Mouse (Mus musculus) forebrain, embryonic 11.5 days (tissue): Measurements from ENCODE around the gene 1520401A03Rik. TPM values are rescaled to one million over a fixed set of nuclear protein-coding genes. Genes with fewer than 3 reads are reported as not detected.

Source experiments
- ATAC-seq: fragments of 200-750 bp; cut with Nextera tagmentation; replicated peaks from 2 replicates; pipeline ENCODE4 v1.8.0; 2017; ENCODE audit warnings: moderate TSS enrichment; ENCODE audit not compliant: low FRiP score
- DNase-seq: peaks from one replicate; pipeline ENCODE4 v3.0.0-alpha.2; 2017; ENCODE audit warnings: low spot score
- H3K27ac ChIP-seq: fragments of 300-500 bp; sonication (generic); 2 replicates; pipeline ENCODE4 v1.5.1; 2014; ENCODE audit warnings: low read depth, low read length
- H3K27me3 ChIP-seq: fragments of 300-500 bp; sonication (generic); 2 replicates; pipeline ENCODE4 v1.6.1; 2014; ENCODE audit warnings: mild to moderate bottlenecking, low read length, mixed read lengths; ENCODE audit not compliant: control insufficient read depth, insufficient read depth
- H3K36me3 ChIP-seq: fragments of 300-500 bp; sonication (generic); 2 replicates; pipeline ENCODE4 v1.6.1; 2014; ENCODE audit warnings: mild to moderate bottlenecking, low read length, moderate library complexity, mixed read lengths; ENCODE audit not compliant: control insufficient read depth, insufficient read depth
- H3K4me1 ChIP-seq: fragments of 300-500 bp; sonication (generic); replicated peaks from 2 replicates; pipeline ENCODE4 v1.6.1; 2014; ENCODE audit warnings: low read length, mixed read lengths; ENCODE audit not compliant: control insufficient read depth, insufficient read depth
- H3K4me2 ChIP-seq: fragments of 300-500 bp; sonication (generic); 2 replicates; pipeline ENCODE4 v1.6.1; 2014; ENCODE audit warnings: low read depth, mild to moderate bottlenecking, low read length, moderate library complexity, mixed read lengths; ENCODE audit not compliant: severe bottlenecking
- H3K4me3 ChIP-seq: fragments of 300-500 bp; sonication (generic); 2 replicates; pipeline ENCODE4 v1.5.1; 2014; ENCODE audit warnings: low read depth, low read length
- H3K9ac ChIP-seq: fragments of 300-500 bp; sonication (generic); 2 replicates; pipeline ENCODE4 v1.6.1; 2014; ENCODE audit warnings: low read length
- H3K9me3 ChIP-seq: fragments of 300-500 bp; sonication (generic); 2 replicates; pipeline ENCODE4 v1.6.1; 2016; ENCODE audit warnings: low read length, mixed read lengths; ENCODE audit not compliant: control insufficient read depth
- WGBS: fragments of 180-500 bp; shearing (Covaris S2); extraction: QIAGEN DNeasy Blood & Tissue Kit; methylation state at CpG from one replicate; pipeline ENCODE4 v1.1.7; 2014; 5-methylcytosine and 5-hydroxymethylcytosine counted together
- polyA plus RNA-seq: library from polyadenylated mRNA; unstranded; fragments of >200 nt; fragmentation: Nextera tagmentation; extraction: Ambion mirVana; gene quantifications from 2 replicates; pipeline ENCODE4 v1.2.1, GENCODE M21; 2014

Gene 1520401A03Rik
- polyA plus RNA-seq, 1 experiment from 2014 or later = not detected

DNA sequence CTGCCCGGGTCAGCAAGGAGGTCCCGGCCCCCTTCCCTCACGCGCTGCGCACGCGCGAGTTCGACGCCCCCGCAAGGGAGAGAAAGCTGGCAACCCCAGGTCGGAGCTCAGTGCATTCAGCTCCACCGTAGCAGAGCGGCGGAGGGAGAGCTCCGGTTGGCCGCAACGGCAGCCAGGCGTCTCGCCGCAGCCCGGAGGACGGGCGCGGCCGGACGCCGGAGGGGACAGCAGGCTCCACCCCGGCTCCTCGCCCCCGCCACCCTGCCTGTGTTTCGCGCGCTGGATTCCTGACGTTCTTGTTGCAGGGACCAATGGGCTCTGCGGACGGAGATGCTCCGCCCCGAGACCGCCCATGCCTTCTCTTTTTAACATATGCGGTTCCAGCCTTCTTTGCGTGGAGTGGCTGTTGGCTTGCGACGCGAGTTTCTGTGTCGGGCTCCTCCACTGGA, 17.6 kb upstream of the 1520401A03Rik start:
- DNase-seq (peak; percentile 93), ATAC-seq (peak; percentile 86)
- H3K27me3 ChIP-seq = peaks cover 47% of the 10 kb centered on the region
- H3K9ac ChIP-seq = peak overlapping the region; percentile 74
- no peaks in the 10 kb centered on the region for H3K9me3 ChIP-seq
- peaks cover 21% of the 10 kb centered on the region for H3K4me1 ChIP-seq
- H3K36me3 ChIP-seq = no peaks in the 10 kb centered on the region; the same call in 1 of the 2 replicates
- H3K27ac ChIP-seq = peak overlapping the region; percentile 46; the same call in 1 of the 2 replicates
- H3K4me2 ChIP-seq = peak overlapping the region; percentile 99
- H3K4me3 ChIP-seq = peak overlapping the region; percentile 64
- WGBS = 0% methylated on average over 46 of the region's 46 CpGs

DNA sequence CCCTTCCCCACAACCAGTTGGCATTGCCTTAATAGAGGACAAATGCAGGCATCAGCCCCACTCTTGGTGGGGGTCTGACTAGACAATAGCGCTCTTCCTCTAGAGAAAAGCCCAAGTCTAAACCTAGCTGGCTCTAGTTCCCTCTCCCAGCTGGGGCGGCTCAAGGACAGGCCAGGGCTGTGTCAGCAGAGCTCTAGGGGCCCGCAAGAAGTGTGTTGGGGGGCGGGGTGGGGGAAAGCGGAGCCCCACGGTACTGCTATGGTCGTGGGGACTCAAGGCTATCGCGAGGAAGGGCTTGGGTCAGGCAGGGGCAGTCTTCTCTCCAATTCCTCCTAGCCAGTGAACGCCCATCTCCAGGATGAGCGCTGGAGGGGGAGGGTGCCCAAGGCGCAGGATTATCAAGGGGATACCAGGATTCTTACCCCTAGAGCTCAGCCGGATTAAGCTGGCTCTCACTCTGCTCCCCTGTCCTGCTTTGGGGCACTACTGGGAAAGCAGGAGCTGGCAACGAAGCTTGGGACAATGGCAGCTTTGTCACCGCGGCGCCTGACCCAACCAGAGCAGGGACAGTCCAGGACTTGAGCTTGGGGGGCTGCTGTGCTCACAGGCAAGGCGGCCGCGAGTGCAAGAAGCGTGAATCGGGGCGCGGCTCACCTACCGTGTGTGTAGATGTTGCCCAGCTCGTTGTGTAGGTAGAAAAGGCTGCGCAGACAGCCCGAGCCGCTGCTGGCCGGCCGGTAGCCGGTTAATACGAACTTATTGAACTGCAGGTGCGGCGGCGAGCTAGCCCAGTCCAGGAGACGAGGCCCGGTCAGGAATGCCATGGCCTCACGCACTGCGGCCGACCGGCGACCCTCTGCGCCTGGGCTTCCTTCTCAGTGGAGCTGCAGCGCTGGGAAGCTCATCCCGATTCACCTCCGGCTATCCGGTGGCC, 16.9 kb upstream of the 1520401A03Rik start:
- Histone ChIP-seq H3K4me1 (peaks cover 17% of the 10 kb centered on the region; the same call in 1 of the 2 replicates), H3K4me2 (peak overlapping the region; percentile 99), H3K27me3 (peaks cover 41% of the 10 kb centered on the region), H3K4me3 (peak overlapping the region; percentile 64), H3K9ac (peak overlapping the region; percentile 74), H3K9me3 (no peaks in the 10 kb centered on the region), H3K27ac (peak overlapping the region; percentile 46; the same call in 1 of the 2 replicates), H3K36me3 (no peaks in the 10 kb centered on the region; the same call in 1 of the 2 replicates)
- ATAC-seq = peak; percentile 51
- peak; percentile 78 for DNase-seq
- WGBS = under 1% methylated on average over 48 of the region's 48 CpGs

DNA sequence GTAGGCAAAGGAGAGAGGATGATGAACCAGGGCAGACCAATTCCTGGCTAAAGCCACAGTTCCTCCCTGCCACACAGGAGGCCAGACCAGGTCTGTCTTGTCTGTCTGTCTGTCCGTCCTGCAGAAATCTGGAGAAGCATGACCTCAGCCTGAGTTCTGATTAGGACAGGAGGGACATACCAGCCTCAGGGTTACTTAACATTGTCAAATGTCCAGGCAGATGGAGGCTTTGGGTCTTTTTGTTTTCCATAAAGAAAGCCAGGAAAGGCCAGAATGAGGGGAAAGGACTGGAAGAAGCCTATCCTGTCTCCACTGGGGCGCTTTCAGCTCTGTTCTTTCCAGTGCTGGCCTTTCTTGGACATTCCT, 16.2 kb upstream of the 1520401A03Rik start:
- ATAC-seq (no peak), DNase-seq (no peak)
- H3K27ac ChIP-seq = no peak overlapping the region
- no peaks in the 10 kb centered on the region; the same call in 1 of the 2 replicates for H3K36me3 ChIP-seq
- WGBS = 25% methylated on average over 2 of the region's 2 CpGs
- peaks cover 34% of the 10 kb centered on the region for H3K27me3 ChIP-seq
- H3K4me3 ChIP-seq = peak overlapping the region; percentile 64
- H3K4me2 ChIP-seq = peak overlapping the region; percentile 99
- no peaks in the 10 kb centered on the region for H3K9me3 ChIP-seq
- H3K9ac ChIP-seq = peak overlapping the region; percentile 74
- H3K4me1 ChIP-seq = peaks cover 15% of the 10 kb centered on the region; the same call in 1 of the 2 replicates

DNA sequence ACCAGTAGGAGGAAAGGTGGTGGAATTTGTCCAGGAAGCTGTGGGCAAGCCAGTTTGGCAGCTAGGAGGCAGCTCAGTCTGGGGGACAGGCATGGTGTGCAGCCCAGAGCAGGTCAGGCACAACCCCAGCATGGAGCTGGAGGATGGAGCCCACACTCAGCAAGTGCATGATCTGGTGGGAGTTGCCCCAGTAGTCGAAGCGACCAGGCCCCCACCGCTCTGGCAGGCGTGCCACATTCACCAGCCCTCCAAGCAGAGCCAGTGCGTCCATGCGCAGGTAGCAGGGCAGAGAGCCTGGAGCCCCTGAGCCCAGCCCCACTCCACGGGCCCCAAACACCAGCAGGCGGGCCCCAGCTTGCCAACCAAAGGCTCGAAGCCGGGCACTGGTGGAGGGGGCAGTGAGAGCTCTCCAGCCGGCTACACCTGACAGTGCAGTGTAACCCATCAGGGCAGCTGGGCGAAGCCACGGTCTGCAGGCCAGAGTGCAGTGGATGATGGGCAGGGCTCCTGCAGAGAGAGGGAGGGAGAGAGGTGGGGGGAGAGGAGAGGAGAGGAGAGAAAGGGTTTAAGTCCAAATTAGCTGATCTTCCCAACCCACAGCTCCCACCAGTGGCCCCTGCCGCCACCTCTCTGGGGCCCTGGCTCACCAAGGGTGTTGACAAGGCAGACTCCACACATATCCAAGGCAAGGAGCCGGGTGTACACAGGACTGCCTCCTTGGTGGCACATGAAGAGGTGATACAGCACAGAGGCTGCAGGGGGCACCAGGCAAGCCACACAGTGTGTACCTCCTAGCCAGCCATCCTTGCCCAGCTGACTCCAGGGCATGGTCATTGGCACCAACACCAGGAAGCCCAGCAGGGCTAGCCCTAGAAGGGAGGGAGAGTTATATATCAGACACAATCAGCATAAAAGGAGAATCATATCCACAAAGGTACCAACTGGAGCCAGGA, 15.2 kb upstream of the 1520401A03Rik start:
- ATAC-seq (no peak), DNase-seq (no peak)
- WGBS = 63% methylated on average over 15 of the region's 15 CpGs
- Histone ChIP-seq H3K4me3 (no peak overlapping the region), H3K4me1 (peaks cover 15% of the 10 kb centered on the region; the same call in 1 of the 2 replicates), H3K9ac (no peak overlapping the region), H3K27me3 (peaks cover 24% of the 10 kb centered on the region), H3K27ac (no peak overlapping the region), H3K9me3 (no peaks in the 10 kb centered on the region), H3K4me2 (no peak overlapping the region), H3K36me3 (no peaks in the 10 kb centered on the region; the same call in 1 of the 2 replicates)

DNA sequence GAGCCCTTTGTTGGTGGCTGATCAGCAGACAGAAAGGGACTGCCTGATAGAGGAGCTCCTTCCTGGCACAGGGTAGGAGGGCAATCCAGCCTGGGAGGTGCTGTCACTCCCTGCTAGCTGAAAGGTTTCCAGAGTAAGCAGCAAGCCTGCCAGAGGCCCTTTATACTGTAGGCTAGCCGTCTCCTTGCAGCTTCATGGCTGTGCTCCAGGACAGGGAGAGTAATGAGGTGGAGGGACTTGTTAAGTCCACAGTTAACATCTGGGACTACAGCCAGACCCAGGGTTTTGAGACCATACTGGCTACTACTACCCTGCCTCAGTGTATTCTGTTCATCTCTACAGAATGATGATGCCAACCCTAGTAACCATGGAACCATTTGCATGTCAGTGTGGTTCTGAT, 11.8 kb upstream of the 1520401A03Rik start:
- H3K4me2 ChIP-seq = no peak overlapping the region
- DNase-seq = no peak
- H3K9ac ChIP-seq = no peak overlapping the region
- H3K27me3 ChIP-seq = no peaks in the 10 kb centered on the region; the same call in 1 of the 2 replicates
- no peaks in the 10 kb centered on the region for H3K9me3 ChIP-seq
- H3K4me3 ChIP-seq = no peak overlapping the region
- peaks cover 10% of the 10 kb centered on the region; the same call in 1 of the 2 replicates for H3K4me1 ChIP-seq
- ATAC-seq = no peak
- WGBS = 95% methylated on average over 1 of the region's 1 CpGs
- no peak overlapping the region for H3K27ac ChIP-seq
- H3K36me3 ChIP-seq = no peaks in the 10 kb centered on the region; the same call in 1 of the 2 replicates

DNA sequence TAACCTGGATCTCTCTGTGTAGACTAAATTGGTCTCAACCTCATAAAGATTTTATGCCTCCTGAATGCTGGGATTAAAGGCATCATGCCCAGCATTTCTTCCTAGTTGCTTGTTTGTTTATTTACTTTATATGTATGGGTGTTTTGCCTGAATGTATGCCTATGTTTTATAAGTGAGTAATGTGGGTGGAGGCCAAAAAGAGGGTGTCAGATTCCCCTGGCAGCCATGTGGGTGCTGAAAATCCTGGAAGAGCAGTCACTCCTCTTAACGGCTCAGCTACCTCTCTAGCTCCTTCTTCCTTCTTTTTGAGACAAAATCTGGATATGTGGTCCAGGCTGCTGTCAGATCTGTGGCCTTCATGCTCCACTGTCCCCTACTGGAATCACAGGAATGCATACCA, 7.9 kb upstream of the 1520401A03Rik start:
- ATAC-seq = no peak
- no peak overlapping the region for H3K9ac ChIP-seq
- H3K27me3 ChIP-seq = no peaks in the 10 kb centered on the region
- no peaks in the 10 kb centered on the region; the same call in 1 of the 2 replicates for H3K36me3 ChIP-seq
- no peak for DNase-seq
- H3K27ac ChIP-seq = no peak overlapping the region
- no peak overlapping the region for H3K4me2 ChIP-seq
- no peak overlapping the region for H3K4me3 ChIP-seq
- no peaks in the 10 kb centered on the region for H3K9me3 ChIP-seq
- H3K4me1 ChIP-seq = peaks cover 3% of the 10 kb centered on the region; the same call in 1 of the 2 replicates
- WGBS = 80% methylated on average over 1 of the region's 1 CpGs

DNA sequence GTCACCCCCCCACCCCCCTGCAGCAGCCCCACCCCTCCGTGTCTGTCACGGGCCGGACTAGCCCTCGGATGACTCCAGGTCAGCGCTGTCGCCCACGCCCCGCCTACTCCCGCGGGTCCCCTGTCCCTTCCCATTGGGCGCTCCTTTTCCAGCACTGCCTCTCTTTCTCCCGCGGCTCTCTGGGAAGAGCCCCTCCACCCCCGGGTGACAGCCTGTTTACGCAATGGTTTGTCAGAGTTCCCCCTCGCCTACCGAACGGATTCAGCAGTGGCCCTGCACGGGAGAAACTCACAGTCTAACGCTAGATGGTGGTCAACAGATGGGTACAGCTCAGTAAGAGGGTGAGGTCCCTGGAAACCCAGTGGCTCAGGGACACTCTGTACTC, 4.2 kb upstream of the 1520401A03Rik start:
- H3K9me3 ChIP-seq = no peaks in the 10 kb centered on the region

More for the DNA sequence above, 4.2 kb upstream of the 1520401A03Rik start:
- peak; percentile 88 for ATAC-seq
- DNase-seq = peak; percentile 89
- no peaks in the 10 kb centered on the region for H3K27me3 ChIP-seq
- no peaks in the 10 kb centered on the region for H3K36me3 ChIP-seq
- whole genome bisulfite sequencing = 2% methylated on average over 20 of the region's 20 CpGs
- 0 out of 2 replicates have a peak overlapping the region, but pooled peaks have one; percentile 57 for H3K27ac ChIP-seq
- peaks cover 3% of the 10 kb centered on the region; the same call in 1 of the 2 replicates for H3K4me1 ChIP-seq
- peak overlapping the region; percentile 81 for H3K4me2 ChIP-seq
- H3K4me3 ChIP-seq = peak overlapping the region; percentile 81
- peak overlapping the region; percentile 75 for H3K9ac ChIP-seq
